Mouse (Mus musculus) midbrain, embryonic 11.5 days (tissue): ENCODE results near the gene Brip1. TPM values are rescaled to one million over a fixed set of nuclear protein-coding genes. Genes with fewer than 3 reads are reported as not detected.
A peak's percentile ranks its signal among the peaks of the same experiment; 100 is the strongest.

Experiments
- ATAC-seq: fragments of 200-750 bp; cut with Nextera tagmentation; 2 replicates; pipeline ENCODE4 v1.8.0; 2017; ENCODE audit warnings: moderate TSS enrichment, moderate library complexity; ENCODE audit not compliant: low FRiP score
- DNase-seq: peaks from one replicate; pipeline ENCODE4 v3.0.0; 2015; ENCODE audit warnings: low spot score; ENCODE audit errors: missing footprints
- H3K27ac ChIP-seq: fragments of 300-500 bp; sonication (generic); 2 replicates; pipeline ENCODE4 v1.5.1; 2014; ENCODE audit warnings: low read depth, low read length
- H3K27me3 ChIP-seq: fragments of 300-500 bp; sonication (generic); 2 replicates; pipeline ENCODE4 v1.6.1; 2014; ENCODE audit warnings: mild to moderate bottlenecking, low read length, moderate library complexity, mixed read lengths; ENCODE audit not compliant: control insufficient read depth, insufficient read depth
- H3K36me3 ChIP-seq: fragments of 300-500 bp; sonication (generic); 2 replicates; pipeline ENCODE4 v1.6.1; 2014; ENCODE audit warnings: mild to moderate bottlenecking, low read length, moderate library complexity, mixed read lengths; ENCODE audit not compliant: control insufficient read depth, insufficient read depth
- H3K4me1 ChIP-seq: fragments of 300-500 bp; sonication (generic); 2 replicates; pipeline ENCODE4 v1.6.1; 2014; ENCODE audit warnings: low read length; ENCODE audit not compliant: control insufficient read depth, insufficient read depth
- H3K4me2 ChIP-seq: fragments of 300-500 bp; sonication (generic); 2 replicates; pipeline ENCODE4 v1.6.1; 2014; ENCODE audit warnings: mild to moderate bottlenecking, moderate library complexity
- H3K4me3 ChIP-seq: fragments of 300-500 bp; sonication (generic); 2 replicates; pipeline ENCODE4 v1.5.1; 2014; ENCODE audit warnings: low read depth, low read length
- H3K9ac ChIP-seq: fragments of 300-500 bp; sonication (generic); 2 replicates; pipeline ENCODE4 v1.6.1; 2014; ENCODE audit warnings: low read length
- H3K9me3 ChIP-seq: fragments of 300-500 bp; sonication (generic); 2 replicates; pipeline ENCODE4 v1.6.1; 2016; ENCODE audit warnings: low read length; ENCODE audit not compliant: control insufficient read depth
- WGBS: fragments of 180-500 bp; shearing (Covaris S2); extraction: QIAGEN DNeasy Blood & Tissue Kit; methylation state at CpG from one replicate; pipeline ENCODE4 v1.1.7; 2014; 5-methylcytosine and 5-hydroxymethylcytosine counted together
- polyA plus RNA-seq: library from polyadenylated mRNA; unstranded; fragments of >200 nt; fragmentation: Nextera tagmentation; extraction: Ambion mirVana; gene quantifications from 2 replicates; pipeline ENCODE4 v1.2.1, GENCODE M21; 2014

Gene Brip1
- 10.2 and 11.6 TPM in 2 replicates for polyA plus RNA-seq

DNA sequence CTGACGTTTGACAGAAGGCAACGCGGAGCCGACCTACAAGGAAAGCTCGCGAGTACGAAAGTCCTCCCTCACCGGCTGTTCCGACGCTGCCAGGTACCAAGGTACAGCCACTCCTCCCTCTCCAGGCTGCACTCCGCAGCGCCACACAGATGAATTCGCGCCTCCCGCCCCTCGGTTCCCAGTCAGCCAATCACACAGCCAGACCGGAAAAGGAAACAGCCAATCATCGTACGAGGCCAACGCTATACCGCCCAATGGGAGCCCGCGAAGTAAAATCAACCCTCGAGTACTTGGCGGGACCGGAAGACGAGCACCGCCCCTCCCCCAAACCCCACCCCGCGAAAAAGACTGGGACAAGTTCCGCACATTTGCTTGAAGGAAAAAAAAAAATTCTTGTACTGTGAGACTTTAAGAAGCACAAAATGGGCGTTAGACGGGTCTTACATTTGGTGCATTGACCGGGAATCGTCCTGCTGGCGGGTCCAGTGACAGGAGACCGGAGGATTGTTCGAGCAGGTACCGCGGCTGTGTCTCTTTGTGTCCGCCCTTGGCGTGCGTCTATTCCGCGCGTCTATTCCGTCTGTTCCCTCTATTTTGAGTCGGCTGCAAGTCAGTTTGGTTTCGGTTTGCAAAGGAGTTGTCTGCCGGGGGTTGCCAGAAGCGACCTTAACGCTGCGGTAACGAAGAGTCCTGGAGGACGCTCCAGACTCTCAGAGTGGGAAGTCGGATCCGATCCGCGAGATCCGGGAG is at the start of gene Brip1:
Gene Brip1 (minus strand): TSS at position 157 of the 750 bp plus-strand sequence.
- H3K36me3 ChIP-seq, result peaks cover 29% of the 10 kb centered on the region
- peaks cover 21% of the 10 kb centered on the region for H3K9me3 ChIP-seq
- ATAC-seq, result peak; percentile 98
- H3K9ac ChIP-seq, result peak within 1 kb of the TSS; percentile 86
- H3K4me1 ChIP-seq, result peaks cover 10% of the 10 kb centered on the region
- WGBS, result under 1% methylated on average over 60 of the region's 60 CpGs
- peak within 1 kb of the TSS; percentile 71 for H3K4me2 ChIP-seq
- H3K4me3 ChIP-seq, result peak within 1 kb of the TSS; percentile 74
- peak; percentile 99 for DNase-seq
- H3K27ac ChIP-seq, result no peak within 1 kb of the TSS
- H3K27me3 ChIP-seq, result no peaks in the 10 kb centered on the region

GRCm38 (mm10) chr11:86232446-86232845 is 31.5 kb upstream of the Brip1 start:
- Histone ChIP-seq H3K4me3 (no peak overlapping the region), H3K9ac (no peak overlapping the region), H3K4me2 (no peak overlapping the region), H3K27ac (no peak overlapping the region), H3K27me3 (no peaks in the 10 kb centered on the region), H3K36me3 (peaks cover 7% of the 10 kb centered on the region; the same call in 1 of the 2 replicates), H3K4me1 (no peaks in the 10 kb centered on the region), H3K9me3 (no peaks in the 10 kb centered on the region)
- WGBS, result 87% methylated on average over 4 of the region's 4 CpGs
- no peak for ATAC-seq
- DNase-seq, result no peak

DNA sequence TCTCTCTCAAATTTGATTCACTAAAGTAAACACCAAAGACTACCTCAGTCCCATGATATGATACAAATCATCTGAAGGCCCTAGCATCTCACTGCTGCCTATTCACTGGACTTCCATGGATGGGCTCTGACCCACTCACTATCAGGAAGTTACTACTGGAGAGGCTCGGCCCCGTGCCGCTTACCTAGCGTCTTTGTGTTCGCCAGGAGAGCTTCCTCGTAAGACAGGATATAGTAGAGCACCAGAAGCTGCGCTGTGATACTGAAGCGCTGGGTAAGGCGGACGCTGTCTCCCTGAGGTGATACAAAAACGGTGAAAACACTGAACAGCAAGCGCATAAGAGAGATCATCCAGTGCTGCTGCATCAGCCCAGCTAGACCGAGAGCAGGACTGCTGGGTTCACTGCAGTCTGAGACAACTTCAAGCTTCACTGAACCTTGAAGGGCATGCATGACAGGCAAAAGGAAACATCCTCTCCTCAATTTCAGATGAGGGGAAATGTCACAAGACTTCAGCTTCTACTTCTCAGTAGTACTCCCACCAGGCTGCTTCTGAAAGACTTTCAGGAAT is 30.9 kb upstream of the Brip1 start:
- ATAC-seq (no peak), DNase-seq (no peak)
- no peaks in the 10 kb centered on the region for H3K4me1 ChIP-seq
- no peak overlapping the region for H3K27ac ChIP-seq
- no peak overlapping the region for H3K9ac ChIP-seq
- no peak overlapping the region for H3K4me3 ChIP-seq
- 96% methylated on average over 13 of the region's 13 CpGs for WGBS
- no peaks in the 10 kb centered on the region for H3K27me3 ChIP-seq
- no peaks in the 10 kb centered on the region for H3K9me3 ChIP-seq
- H3K4me2 ChIP-seq, result no peak overlapping the region
- H3K36me3 ChIP-seq, result peaks cover 9% of the 10 kb centered on the region; the same call in 1 of the 2 replicates

DNA sequence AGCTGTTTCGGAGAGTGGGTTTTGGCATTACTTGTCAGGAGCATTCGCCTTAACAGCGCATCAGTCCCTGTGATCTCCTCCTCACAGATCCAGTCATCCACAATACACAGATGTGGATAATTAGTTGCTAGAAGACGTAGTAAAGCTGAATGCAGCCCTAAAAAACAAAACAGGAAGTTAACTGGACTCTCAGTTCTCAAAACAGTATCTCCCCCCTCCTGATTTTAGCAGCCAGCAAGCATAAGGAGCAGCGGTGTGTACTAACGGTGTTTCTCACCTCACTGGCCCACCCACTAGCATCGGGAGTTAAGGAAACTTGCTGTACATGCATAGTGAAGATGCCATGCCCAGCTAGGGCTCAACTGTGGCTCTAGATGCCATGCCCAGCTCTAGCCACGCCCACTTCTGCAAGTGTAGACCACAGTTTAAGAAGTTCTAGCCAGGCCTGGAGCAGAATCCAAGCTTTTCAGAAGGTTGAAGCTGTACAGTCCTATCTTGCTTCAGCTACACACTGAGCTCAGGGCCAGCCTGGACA is 25.7 kb upstream of the Brip1 start:
- Histone ChIP-seq H3K4me1 (no peaks in the 10 kb centered on the region), H3K9ac (no peak overlapping the region), H3K4me3 (no peak overlapping the region), H3K9me3 (no peaks in the 10 kb centered on the region), H3K27me3 (no peaks in the 10 kb centered on the region), H3K36me3 (peaks cover 13% of the 10 kb centered on the region; the same call in 1 of the 2 replicates), H3K4me2 (no peak overlapping the region), H3K27ac (no peak overlapping the region)
- DNase-seq, result no peak
- no peak for ATAC-seq
- 92% methylated on average over 8 of the region's 8 CpGs for WGBS

DNA sequence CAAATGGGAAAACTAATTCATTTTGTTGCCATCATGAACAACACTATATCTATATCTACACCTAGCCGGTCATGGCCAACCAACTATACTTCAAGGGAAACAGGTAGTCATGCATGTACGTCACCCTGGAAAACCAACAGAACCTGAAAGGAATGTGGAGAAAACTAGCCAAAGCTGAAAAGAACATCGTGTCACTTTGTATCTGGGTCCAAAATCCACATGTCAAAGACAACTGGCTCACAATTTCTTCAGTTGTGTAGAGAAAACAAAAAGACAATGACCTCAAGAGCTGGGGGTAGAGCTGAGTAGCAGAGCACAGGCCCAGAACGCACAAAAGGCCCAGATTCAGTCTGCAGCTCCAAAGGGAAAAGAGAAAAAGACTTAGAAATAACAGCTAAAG is 24.8 kb upstream of the Brip1 start:
- no peaks in the 10 kb centered on the region for H3K4me1 ChIP-seq
- 89% methylated on average over 4 of the region's 4 CpGs for WGBS
- peaks cover 13% of the 10 kb centered on the region; the same call in 1 of the 2 replicates for H3K36me3 ChIP-seq
- no peak overlapping the region for H3K4me3 ChIP-seq
- DNase-seq (no peak), ATAC-seq (no peak)
- no peaks in the 10 kb centered on the region for H3K27me3 ChIP-seq
- no peak overlapping the region for H3K9ac ChIP-seq
- H3K27ac ChIP-seq, result no peak overlapping the region
- H3K9me3 ChIP-seq, result no peaks in the 10 kb centered on the region
- H3K4me2 ChIP-seq, result no peak overlapping the region

- Histone ChIP-seq H3K4me1 (no peaks in the 10 kb centered on the region), H3K27me3 (no peaks in the 10 kb centered on the region), H3K4me2 (no peak overlapping the region), H3K9me3 (no peaks in the 10 kb centered on the region), H3K36me3 (peaks cover 16% of the 10 kb centered on the region), H3K4me3 (no peak overlapping the region), H3K9ac (no peak overlapping the region), H3K27ac (no peak overlapping the region)
- WGBS, result 81% methylated on average over 1 of the region's 1 CpGs
- no peak for ATAC-seq
- no peak for DNase-seq
Observed at GRCm38 (mm10) chr11:86211803-86212202, 10.8 kb upstream of the Brip1 start.

DNA sequence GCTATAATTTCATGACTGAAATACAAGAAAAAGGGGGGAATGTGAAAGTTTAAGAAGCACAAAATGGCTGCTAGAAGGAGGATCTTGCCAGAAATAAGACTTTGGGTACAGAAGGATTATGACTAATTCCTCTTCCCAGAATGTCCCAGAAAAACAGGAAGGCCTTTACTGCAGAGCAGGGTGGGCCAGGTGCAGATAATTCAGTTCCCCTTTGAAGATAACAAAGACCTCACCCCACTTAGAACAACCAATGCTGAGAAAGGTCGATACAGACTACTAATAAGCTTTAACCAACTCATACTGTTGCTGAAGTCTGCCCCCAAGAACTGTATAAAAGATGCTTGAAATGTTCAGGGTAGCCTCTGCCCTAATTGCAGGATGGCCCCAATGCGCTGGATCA is 8.1 kb upstream of the Brip1 start:
- ATAC-seq (no peak), DNase-seq (no peak)
- no peak overlapping the region for H3K9ac ChIP-seq
- no peak overlapping the region for H3K27ac ChIP-seq
- H3K27me3 ChIP-seq, result no peaks in the 10 kb centered on the region
- no peaks in the 10 kb centered on the region for H3K4me1 ChIP-seq
- H3K36me3 ChIP-seq, result peaks cover 34% of the 10 kb centered on the region
- H3K9me3 ChIP-seq, result peaks cover 14% of the 10 kb centered on the region; the same call in 1 of the 2 replicates
- H3K4me2 ChIP-seq, result no peak overlapping the region
- WGBS, result 91% methylated on average over 2 of the region's 2 CpGs
- H3K4me3 ChIP-seq, result no peak overlapping the region

GRCm38 (mm10) chr11:86205876-86206275 is 4.9 kb upstream of the Brip1 start:
- Histone ChIP-seq H3K27me3 (no peaks in the 10 kb centered on the region), H3K36me3 (peaks cover 43% of the 10 kb centered on the region), H3K4me1 (peaks cover 2% of the 10 kb centered on the region; the same call in 1 of the 2 replicates), H3K27ac (no peak overlapping the region), H3K9ac (no peak overlapping the region), H3K4me3 (no peak overlapping the region), H3K9me3 (peaks cover 21% of the 10 kb centered on the region), H3K4me2 (no peak overlapping the region)
- ATAC-seq, result no peak
- peak; percentile 64 for DNase-seq
- WGBS, result 95% methylated on average over 4 of the region's 4 CpGs

- Histone ChIP-seq H3K36me3 (peaks cover 43% of the 10 kb centered on the region), H3K27me3 (no peaks in the 10 kb centered on the region), H3K27ac (no peak overlapping the region), H3K9ac (no peak overlapping the region), H3K9me3 (peaks cover 21% of the 10 kb centered on the region), H3K4me1 (peaks cover 7% of the 10 kb centered on the region), H3K4me3 (no peak overlapping the region), H3K4me2 (no peak overlapping the region)
- 98% methylated on average over 5 of the region's 5 CpGs for WGBS
- DNase-seq, result peak; percentile 54
- ATAC-seq, result no peak
Observed at GRCm38 (mm10) chr11:86205031-86205430, 4.0 kb upstream of the Brip1 start.
